Mouse (Mus musculus) spleen, postnatal 14 days (tissue): ENCODE measurements around the gene Ripk1.

Experiments
- DNase-seq, 2 experiments: peaks; one replicate each; pipeline ENCODE4 v3.0.0; 2021 to 2022; ENCODE audit warnings: low spot score in 2 of 2

Ripk1 gene

GRCm38 (mm10) chr13:34002058-34003006, at the start of gene Ripk1, which contains the start of gene Serpinb6a:
Gene Ripk1 (plus strand): TSS chr13:34002363.
Gene Serpinb6a (minus strand): TSS chr13:34002794.
- DNase-seq, result peak; percentile 86 to 89

GRCm38 (mm10) chr13:33952947-33953346, 49.2 kb upstream of the Ripk1 start:
- DNase-seq, result no peak

GRCm38 (mm10) chr13:33956571-33957421, 45.4 kb upstream of the Ripk1 start:
- no peak for DNase-seq

GRCm38 (mm10) chr13:33959771-33960170, 42.4 kb upstream of the Ripk1 start:
- no peak for DNase-seq

- DNase-seq, result peak; percentile 15 to 27
These were observed 37.7 kb upstream of the Ripk1 start, which contains the start of gene Nqo2 for GRCm38 (mm10) chr13:33964206-33965046. Gene Nqo2 (plus strand): TSS chr13:33964687.

GRCm38 (mm10) chr13:33965056-33966024, 36.8 kb upstream of the Ripk1 start:
- DNase-seq, result no peak

GRCm38 (mm10) chr13:33966025-33966412, 36.1 kb upstream of the Ripk1 start:
- DNase-seq, result no peak

- DNase-seq, result no peak
These were observed 35.6 kb upstream of the Ripk1 start for GRCm38 (mm10) chr13:33966574-33966973.

GRCm38 (mm10) chr13:33989625-33990024, 12.5 kb upstream of the Ripk1 start:
- DNase-seq, result no peak

GRCm38 (mm10) chr13:33995197-33995596, 7.0 kb upstream of the Ripk1 start:
- DNase-seq, result peak; percentile 21 to 50

- peak in 1 of 2 experiments; percentile 7 for DNase-seq
These were observed 895 bp downstream of the Ripk1 start for GRCm38 (mm10) chr13:34003058-34003457.

- no peak for DNase-seq
These were observed 5.1 kb downstream of the Ripk1 start for GRCm38 (mm10) chr13:34007234-34007633.

- no peak for DNase-seq
These were observed 14.9 kb downstream of the Ripk1 start for GRCm38 (mm10) chr13:34016927-34017569.

- DNase-seq, result no peak
These were observed 16.4 kb downstream of the Ripk1 start for GRCm38 (mm10) chr13:34018521-34018920.

- DNase-seq, result no peak
These were observed 19.8 kb downstream of the Ripk1 start for GRCm38 (mm10) chr13:34021998-34022397.

- DNase-seq, result no peak
These were observed 29.9 kb downstream of the Ripk1 start for GRCm38 (mm10) chr13:34032041-34032440.

- DNase-seq, result no peak
These were observed 33.3 kb downstream of the Ripk1 start for GRCm38 (mm10) chr13:34035424-34035823.

GRCm38 (mm10) chr13:34036726-34037125, 34.6 kb downstream of the Ripk1 start:
- DNase-seq, result no peak
